Comparison of ENCODE assay signal across 22 mouse cellular contexts in the genomic region with DNA sequence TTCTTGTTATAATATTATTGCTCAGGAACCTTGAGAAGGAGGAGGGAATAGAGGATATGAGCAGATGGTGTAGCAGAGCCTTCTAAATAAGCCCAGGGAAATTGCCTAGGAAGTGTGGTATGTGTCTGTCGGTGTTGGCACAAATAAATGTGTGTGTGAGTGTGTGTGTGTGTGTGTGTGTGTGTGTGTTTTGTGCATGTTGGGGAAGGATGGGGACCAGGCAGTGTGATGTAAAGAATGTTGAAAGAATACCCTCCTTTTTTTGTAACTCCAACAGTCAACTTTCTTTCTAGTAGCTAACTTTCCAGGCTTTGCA.
DNase-seq lines count a peak whose midpoint lies in the region; ATAC-seq lines count a peak whose summit lies in the region.
"Had no signal": no experiment of that assay in that cellular context is flagged by ENCODE, and none has a peak within 500 bp of the region (broad histone marks: within the 10 kb centered on the region; RNA-seq: fewer than 3 reads in every experiment).

No protein-coding gene starts in this region.

- H3K4me1 ChIP-seq in forebrain, embryonic 16.5 days (replicated peaks; ENCODE audit: control insufficient read depth, insufficient read depth, low read length), result peaks cover 5% of the 10 kb centered on the region
- H3K4me1 ChIP-seq: embryonic facial prominence, embryonic 12.5 days; lung, embryonic 15.5 days; stomach, embryonic 15.5 days had no signal

- no peak overlapping the region for H3K4me2 ChIP-seq in forebrain, embryonic 16.5 days (ENCODE audit: low read length)
- H3K4me2 ChIP-seq: embryonic facial prominence, embryonic 12.5 days; heart, embryonic 11.5 days; liver, embryonic 11.5 days; lung, embryonic 15.5 days; stomach, embryonic 15.5 days had no signal

- DNase-seq in cerebellum, adult 11-12 months, result peak; percentile 20
- no peak for DNase-seq in cerebellum, postnatal 4 days (ENCODE audit: low spot score in 2 of 2)
- peak; percentile 4 for DNase-seq in layer of hippocampus, adult 9-10 months (ENCODE audit: low spot score)
- DNase-seq in layer of hippocampus, postnatal 25 days (ENCODE audit: extremely low spot score in 1 of 2, low spot score in 1 of 2), result no peak
- peak; percentile 12 to 18 for DNase-seq in cerebellum, adult 18-20 months
- DNase-seq in thymus, postnatal 36 days, result no peak
- no peak for DNase-seq in testis, postnatal 14 days (ENCODE audit: low spot score)
- DNase-seq: adrenal gland, postnatal 36 days; gastrocnemius, postnatal 25 days; heart, postnatal 36 days; kidney, adult 8-10 months; kidney, postnatal 4 days; thymus, postnatal 4 days had no signal

- WGBS in forebrain, embryonic 16.5 days, result 43% methylated on average over 1 of the region's 1 CpGs

- no peak overlapping the region for H3K27ac ChIP-seq in forebrain, embryonic 16.5 days (ENCODE audit: low read length)
- H3K27ac ChIP-seq: embryonic facial prominence, embryonic 12.5 days; hindbrain, postnatal 0 days; lung, embryonic 15.5 days; stomach, embryonic 15.5 days had no signal

- H3K9me3 ChIP-seq in forebrain, embryonic 16.5 days (ENCODE audit: control insufficient read depth, low read length), result no peaks in the 10 kb centered on the region
- H3K9me3 ChIP-seq: embryonic facial prominence, embryonic 12.5 days; lung, embryonic 15.5 days; stomach, embryonic 15.5 days had no signal

- no peaks in the 10 kb centered on the region for H3K27me3 ChIP-seq in forebrain, embryonic 16.5 days (replicated peaks; ENCODE audit: control insufficient read depth, insufficient read depth, low read length)
- H3K27me3 ChIP-seq: CH12.LX; embryonic facial prominence, embryonic 12.5 days; lung, embryonic 15.5 days; stomach, embryonic 15.5 days had no signal

- peak; percentile 90 for ATAC-seq in forebrain, embryonic 16.5 days
- ATAC-seq: hindbrain, postnatal 0 days; midbrain, embryonic 16.5 days had no signal

- no peak overlapping the region for H3K4me3 ChIP-seq in forebrain, embryonic 16.5 days (replicated peaks; ENCODE audit: low read length)
- H3K4me3 ChIP-seq: embryonic facial prominence, embryonic 12.5 days; lung, embryonic 15.5 days; stomach, embryonic 15.5 days had no signal

- H3K36me3 ChIP-seq in forebrain, embryonic 16.5 days (ENCODE audit: control insufficient read depth, insufficient read depth), result no peaks in the 10 kb centered on the region
- H3K36me3 ChIP-seq: embryonic facial prominence, embryonic 12.5 days; lung, embryonic 15.5 days; stomach, embryonic 15.5 days had no signal

- no peak overlapping the region for H3K9ac ChIP-seq in forebrain, embryonic 16.5 days (replicated peaks; ENCODE audit: low read depth, low read length)
- H3K9ac ChIP-seq: embryonic facial prominence, embryonic 12.5 days; lung, embryonic 15.5 days; stomach, embryonic 15.5 days had no signal

Comparison
In these comparisons a context has a peak if more than half of its experiments do, and no peak if none do; other contexts are left out.
1. DNase-seq: peak in cerebellum, adult 11-12 months (single experiment), layer of hippocampus, adult 9-10 months (single experiment) and cerebellum, adult 18-20 months (2 of 2); none in cerebellum, postnatal 4 days (0 of 2), layer of hippocampus, postnatal 25 days (0 of 2), thymus, postnatal 36 days (0 of 2) and testis, postnatal 14 days (single experiment).